Mouse (Mus musculus) neural tube, embryonic 11.5 days (tissue): Measurements from ENCODE around the gene Ttc27. TPM values are rescaled to one million over a fixed set of nuclear protein-coding genes. Genes with fewer than 3 reads are reported as not detected.

Source experiments
- ATAC-seq: fragments of 200-750 bp; cut with Nextera tagmentation; 2 replicates; pipeline ENCODE4 v1.8.0; 2017; ENCODE audit warnings: moderate number of reproducible peaks, mild to moderate bottlenecking, moderate TSS enrichment, moderate library complexity; ENCODE audit not compliant: insufficient read depth, low FRiP score, low TSS enrichment
- DNase-seq: peaks from one replicate; pipeline ENCODE4 v3.0.0-alpha.2; 2015; ENCODE audit warnings: low spot score
- H3K27ac ChIP-seq: fragments of 300-500 bp; sonication (generic); 2 replicates; pipeline ENCODE4 v1.5.1; 2014; ENCODE audit warnings: low read depth, mild to moderate bottlenecking, low read length
- H3K27me3 ChIP-seq: fragments of 300-500 bp; sonication (generic); 2 replicates; pipeline ENCODE4 v1.6.1; 2014; ENCODE audit warnings: mild to moderate bottlenecking, low read length, mixed read lengths; ENCODE audit not compliant: control insufficient read depth, insufficient read depth
- H3K36me3 ChIP-seq: fragments of 300-500 bp; sonication (generic); 2 replicates; pipeline ENCODE4 v1.6.1; 2014; ENCODE audit warnings: mild to moderate bottlenecking, low read length, moderate library complexity, mixed read lengths; ENCODE audit not compliant: control insufficient read depth, insufficient read depth
- H3K4me1 ChIP-seq: fragments of 300-500 bp; sonication (generic); 2 replicates; pipeline ENCODE4 v1.6.1; 2014; ENCODE audit warnings: low read length, mixed read lengths; ENCODE audit not compliant: control insufficient read depth, insufficient read depth
- H3K4me2 ChIP-seq: fragments of 300-500 bp; sonication (generic); 2 replicates; pipeline ENCODE4 v1.6.1; 2014; ENCODE audit warnings: low read depth, mild to moderate bottlenecking, moderate library complexity
- H3K4me3 ChIP-seq: fragments of 300-500 bp; sonication (generic); 2 replicates; pipeline ENCODE4 v1.5.1; 2014; ENCODE audit warnings: low read depth, low read length
- H3K9ac ChIP-seq: fragments of 300-500 bp; sonication (generic); 2 replicates; pipeline ENCODE4 v1.6.1; 2014; ENCODE audit warnings: mild to moderate bottlenecking, low read length
- H3K9me3 ChIP-seq: fragments of 300-500 bp; sonication (generic); 2 replicates; pipeline ENCODE4 v1.6.1; 2016; ENCODE audit warnings: low read length; ENCODE audit not compliant: control insufficient read depth
- WGBS: fragments of 180-500 bp; shearing (Covaris S2); extraction: QIAGEN DNeasy Blood & Tissue Kit; methylation state at CpG from one replicate; pipeline ENCODE4 v1.1.7; 2014; 5-methylcytosine and 5-hydroxymethylcytosine counted together
- polyA plus RNA-seq: library from polyadenylated mRNA; unstranded; fragments of >200 nt; fragmentation: Nextera tagmentation; extraction: Ambion mirVana; gene quantifications from 2 replicates; pipeline ENCODE4 v1.2.1, GENCODE M21; 2014

Ttc27 gene
- polyA plus RNA-seq, 1 experiment from 2014 or later = 29.3 TPM

- no peak overlapping the region for H3K4me2 ChIP-seq
Observed at GRCm38 (mm10) chr17:74799865-74800264, 82.3 kb downstream of the Ttc27 start.

GRCm38 (mm10) chr17:74802765-74803164, 85.2 kb downstream of the Ttc27 start:
- no peak for DNase-seq
- H3K4me3 ChIP-seq = no peak overlapping the region
- no peaks in the 10 kb centered on the region for H3K36me3 ChIP-seq
- 89% methylated on average over 4 of the region's 4 CpGs for WGBS
- H3K27ac ChIP-seq = no peak overlapping the region
- no peaks in the 10 kb centered on the region for H3K27me3 ChIP-seq
- ATAC-seq = no peak
- H3K4me1 ChIP-seq = peaks cover 4% of the 10 kb centered on the region; the same call in 1 of the 2 replicates
- no peak overlapping the region for H3K4me2 ChIP-seq
- H3K9ac ChIP-seq = no peak overlapping the region
- no peaks in the 10 kb centered on the region for H3K9me3 ChIP-seq

More at GRCm38 (mm10) chr17:74799865-74800264, 82.3 kb downstream of the Ttc27 start:
- Histone ChIP-seq H3K36me3 (no peaks in the 10 kb centered on the region), H3K9me3 (no peaks in the 10 kb centered on the region), H3K4me1 (peaks cover 4% of the 10 kb centered on the region; the same call in 1 of the 2 replicates), H3K4me3 (no peak overlapping the region), H3K27me3 (no peaks in the 10 kb centered on the region), H3K9ac (no peak overlapping the region), H3K27ac (no peak overlapping the region)
- DNase-seq = no peak
- WGBS = 91% methylated on average over 6 of the region's 6 CpGs
- no peak for ATAC-seq

- no peak overlapping the region for H3K4me2 ChIP-seq
- H3K9ac ChIP-seq = no peak overlapping the region
- peaks cover 4% of the 10 kb centered on the region; the same call in 1 of the 2 replicates for H3K4me1 ChIP-seq
- no peaks in the 10 kb centered on the region for H3K9me3 ChIP-seq
- no peaks in the 10 kb centered on the region for H3K27me3 ChIP-seq
- no peak for ATAC-seq
- no peak for DNase-seq
- WGBS = 91% methylated on average over 2 of the region's 2 CpGs
- no peak overlapping the region for H3K4me3 ChIP-seq
- 0 out of 2 replicates have a peak overlapping the region, but pooled peaks have one; percentile 34 for H3K27ac ChIP-seq
- H3K36me3 ChIP-seq = no peaks in the 10 kb centered on the region
Observed at GRCm38 (mm10) chr17:74803835-74804234, 86.3 kb downstream of the Ttc27 start.

- Histone ChIP-seq H3K4me1 (peaks cover 4% of the 10 kb centered on the region; the same call in 1 of the 2 replicates), H3K4me3 (no peak overlapping the region), H3K27me3 (no peaks in the 10 kb centered on the region), H3K9me3 (no peaks in the 10 kb centered on the region), H3K9ac (no peak overlapping the region), H3K27ac (no peak overlapping the region), H3K4me2 (no peak overlapping the region), H3K36me3 (no peaks in the 10 kb centered on the region)
- WGBS = 23% methylated on average over 9 of the region's 9 CpGs
- DNase-seq = peak; percentile 51
- peak; percentile 91 for ATAC-seq
Observed at GRCm38 (mm10) chr17:74804321-74804930, 86.9 kb downstream of the Ttc27 start.

- Histone ChIP-seq H3K4me3 (no peak overlapping the region), H3K9ac (no peak overlapping the region), H3K4me1 (peaks cover 4% of the 10 kb centered on the region; the same call in 1 of the 2 replicates), H3K4me2 (no peak overlapping the region), H3K27ac (no peak overlapping the region), H3K36me3 (no peaks in the 10 kb centered on the region), H3K9me3 (no peaks in the 10 kb centered on the region), H3K27me3 (no peaks in the 10 kb centered on the region)
- DNase-seq (no peak), ATAC-seq (no peak)
- WGBS = 77% methylated on average over 9 of the region's 9 CpGs
Observed at GRCm38 (mm10) chr17:74807509-74808248, 90.1 kb downstream of the Ttc27 start.

GRCm38 (mm10) chr17:74808330-74808729, 90.8 kb downstream of the Ttc27 start:
- H3K27me3 ChIP-seq = no peaks in the 10 kb centered on the region
- H3K36me3 ChIP-seq = no peaks in the 10 kb centered on the region
- no peak overlapping the region for H3K4me2 ChIP-seq
- DNase-seq (no peak), ATAC-seq (no peak)
- H3K9me3 ChIP-seq = no peaks in the 10 kb centered on the region
- H3K27ac ChIP-seq = no peak overlapping the region
- no peak overlapping the region for H3K9ac ChIP-seq
- 63% methylated on average over 1 of the region's 1 CpGs for WGBS
- H3K4me1 ChIP-seq = peaks cover 4% of the 10 kb centered on the region; the same call in 1 of the 2 replicates
- H3K4me3 ChIP-seq = no peak overlapping the region

GRCm38 (mm10) chr17:74808901-74809300, 91.4 kb downstream of the Ttc27 start:
- no peaks in the 10 kb centered on the region for H3K9me3 ChIP-seq
- DNase-seq (no peak), ATAC-seq (no peak)
- no peak overlapping the region for H3K4me3 ChIP-seq
- no peak overlapping the region for H3K9ac ChIP-seq
- H3K27ac ChIP-seq = no peak overlapping the region
- no peak overlapping the region for H3K4me2 ChIP-seq
- 89% methylated on average over 4 of the region's 4 CpGs for WGBS
- no peaks in the 10 kb centered on the region for H3K36me3 ChIP-seq
- H3K27me3 ChIP-seq = no peaks in the 10 kb centered on the region
- peaks cover 3% of the 10 kb centered on the region; the same call in 1 of the 2 replicates for H3K4me1 ChIP-seq

GRCm38 (mm10) chr17:74810892-74811625, 93.5 kb downstream of the Ttc27 start:
- WGBS = 72% methylated on average over 3 of the region's 3 CpGs
- ATAC-seq (no peak), DNase-seq (peak; percentile 28)
- H3K9ac ChIP-seq = no peak overlapping the region
- H3K4me1 ChIP-seq = no peaks in the 10 kb centered on the region
- H3K27me3 ChIP-seq = no peaks in the 10 kb centered on the region
- H3K9me3 ChIP-seq = no peaks in the 10 kb centered on the region
- H3K36me3 ChIP-seq = no peaks in the 10 kb centered on the region
- H3K27ac ChIP-seq = no peak overlapping the region
- no peak overlapping the region for H3K4me3 ChIP-seq
- no peak overlapping the region for H3K4me2 ChIP-seq
